Mouse (Mus musculus) G1E (cell line): ENCODE measurements at regions not wholly inside any gene's neighbourhood (a gene's known extent, or its start where the extent isn't known, plus 50 kb on each side); places are given as distances from the start of the nearest gene placed in this dataset.

Experiments used
- CTCF ChIP-seq: IDR thresholded peaks from 2 replicates; pipeline ENCODE4 v1.5.1; 2012; ENCODE audit warnings: low read depth, low read length, inconsistent platforms, mixed read lengths
- GATA1 ChIP-seq: IDR thresholded peaks from 2 replicates; pipeline ENCODE4 v1.6.1; 2012; ENCODE audit warnings: borderline replicate concordance, low read length, inconsistent platforms, mixed read lengths
- POLR2AphosphoS5 ChIP-seq: IDR thresholded peaks from 2 replicates; pipeline ENCODE4 v1.6.1; 2012; ENCODE audit warnings: low read depth, low read length, inconsistent platforms; ENCODE audit not compliant: insufficient replicate concordance
- TAL1 ChIP-seq: conservative IDR thresholded peaks from 2 replicates; pipeline ENCODE4 v1.6.1; 2012; ENCODE audit warnings: low read depth, low read length, inconsistent platforms, mixed read lengths

- TF ChIP-seq CTCF, result no peak
- no peak for TF ChIP-seq GATA1
- peak; percentile 94 for TF ChIP-seq TAL1
- no peak for TF ChIP-seq POLR2AphosphoS5
Observed at GRCm38 (mm10) chr3:153791610-153792363, 52.2 kb upstream of the Asb17 start.
